Mouse (Mus musculus): Measurements from ENCODE around the gene Bcl9l. TPM values are rescaled to one million over a fixed set of nuclear protein-coding genes. Genes with fewer than 3 reads are reported as not detected.

Gene Bcl9l
- polyA plus RNA-seq, 1 experiment from 2014 or later = 10.1 TPM

DNA sequence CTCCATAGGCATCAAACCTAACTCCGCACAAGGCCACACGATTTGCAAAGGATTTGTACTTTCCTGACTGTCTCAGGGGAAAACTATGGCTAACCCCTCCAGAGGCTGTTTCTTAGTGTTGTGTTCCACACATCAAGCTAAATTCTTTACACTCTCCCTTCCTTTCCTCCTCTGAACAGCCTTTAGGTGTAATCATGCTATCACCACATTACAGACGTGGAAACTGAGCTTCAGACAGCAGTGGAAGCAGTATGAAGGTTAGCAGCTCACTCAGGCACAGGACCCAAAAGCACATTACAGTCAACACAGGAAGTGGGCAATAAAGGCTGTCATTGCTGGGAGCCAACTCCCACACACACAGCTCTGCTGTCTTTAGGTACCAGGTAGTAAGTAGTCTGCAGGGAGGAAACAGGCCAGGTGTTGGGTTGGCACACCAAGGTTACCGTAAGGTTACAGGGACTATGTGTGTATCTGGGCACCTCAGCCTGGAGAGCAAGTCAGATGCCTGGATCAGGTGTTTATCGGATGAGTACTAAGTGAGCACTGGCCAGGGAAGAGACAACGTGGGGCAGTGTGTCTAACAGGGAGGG is 50.5 kb downstream of the Bcl9l start:
- no peak overlapping the region for H3K4me3 ChIP-seq (ENCODE audit: low read depth, low read length)
- ATAC-seq (ENCODE audit: low FRiP score) = no peak
- no peak overlapping the region for H3K4me2 ChIP-seq (replicated peaks; ENCODE audit: low read depth, low read length)
- no peaks in the 10 kb centered on the region for H3K36me3 ChIP-seq (ENCODE audit: control insufficient read depth, insufficient read depth, low read length)
- no peaks in the 10 kb centered on the region for H3K9me3 ChIP-seq (ENCODE audit: control insufficient read depth, low read length)
- DNase-seq (ENCODE audit: low spot score) = no peak
- no peak overlapping the region for H3K27ac ChIP-seq (ENCODE audit: low read depth, low read length)
- WGBS = 88% methylated on average over 6 of the region's 6 CpGs
- H3K9ac ChIP-seq (ENCODE audit: low read depth, low read length) = no peak overlapping the region
- no peaks in the 10 kb centered on the region for H3K4me1 ChIP-seq (replicated peaks; ENCODE audit: control insufficient read depth, insufficient read depth, low read length)
- no peaks in the 10 kb centered on the region for H3K27me3 ChIP-seq (ENCODE audit: control insufficient read depth, insufficient read depth, low read length)

GRCm38 (mm10) chr9:44537625-44538301 is 55.1 kb downstream of the Bcl9l start:
- Histone ChIP-seq H3K4me3 (ENCODE audit: low read depth, low read length) (no peak overlapping the region), H3K4me2 (replicated peaks; ENCODE audit: low read depth, low read length) (no peak overlapping the region), H3K27me3 (ENCODE audit: control insufficient read depth, insufficient read depth, low read length) (no peaks in the 10 kb centered on the region), H3K27ac (ENCODE audit: low read depth, low read length) (no peak overlapping the region), H3K4me1 (replicated peaks; ENCODE audit: control insufficient read depth, insufficient read depth, low read length) (no peaks in the 10 kb centered on the region), H3K36me3 (ENCODE audit: control insufficient read depth, insufficient read depth, low read length) (no peaks in the 10 kb centered on the region), H3K9ac (ENCODE audit: low read depth, low read length) (no peak overlapping the region), H3K9me3 (ENCODE audit: control insufficient read depth, low read length) (no peaks in the 10 kb centered on the region)
- ATAC-seq (ENCODE audit: low FRiP score) = no peak
- 69% methylated on average over 19 of the region's 19 CpGs for WGBS
- DNase-seq (ENCODE audit: low spot score) = no peak

DNA sequence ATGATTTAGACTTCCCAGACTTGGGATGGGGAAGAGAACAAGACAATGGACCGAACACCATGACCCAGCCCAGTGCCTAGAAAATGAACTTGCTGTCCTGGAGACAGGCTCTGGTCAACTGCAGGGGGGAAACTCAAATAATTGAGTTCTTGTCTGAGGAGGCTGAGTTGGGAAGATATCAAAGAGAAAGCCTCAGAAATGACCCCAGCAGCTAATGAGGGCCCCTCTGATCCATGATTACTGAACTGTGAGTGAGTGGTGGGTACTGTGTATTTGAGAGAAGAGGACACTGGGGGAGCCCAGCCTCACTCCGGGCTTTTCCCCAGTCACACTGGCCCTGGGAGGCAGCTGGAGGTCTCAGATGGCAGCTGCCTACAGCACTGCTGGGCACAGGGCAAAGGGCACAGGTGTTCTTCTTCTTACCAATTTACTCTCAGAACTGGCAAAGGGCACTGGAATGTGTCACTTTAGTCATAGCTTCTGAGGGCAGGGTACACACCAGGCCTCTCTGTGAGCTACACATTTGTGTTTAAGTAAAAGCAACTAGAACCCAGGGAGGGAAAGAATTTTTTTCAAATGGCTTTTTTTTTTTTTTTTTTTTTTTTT is 57.3 kb downstream of the Bcl9l start:
- no peak overlapping the region for H3K27ac ChIP-seq (ENCODE audit: low read depth, low read length)
- no peak overlapping the region for H3K4me2 ChIP-seq (replicated peaks; ENCODE audit: low read depth, low read length)
- H3K4me1 ChIP-seq (replicated peaks; ENCODE audit: control insufficient read depth, insufficient read depth, low read length) = no peaks in the 10 kb centered on the region
- no peaks in the 10 kb centered on the region for H3K36me3 ChIP-seq (ENCODE audit: control insufficient read depth, insufficient read depth, low read length)
- ATAC-seq (ENCODE audit: low FRiP score) = no peak
- no peaks in the 10 kb centered on the region for H3K27me3 ChIP-seq (ENCODE audit: control insufficient read depth, insufficient read depth, low read length)
- 64% methylated on average over 2 of the region's 2 CpGs for WGBS
- H3K9ac ChIP-seq (ENCODE audit: low read depth, low read length) = no peak overlapping the region
- no peak for DNase-seq (ENCODE audit: low spot score)
- H3K4me3 ChIP-seq (ENCODE audit: low read depth, low read length) = no peak overlapping the region
- H3K9me3 ChIP-seq (ENCODE audit: control insufficient read depth, low read length) = no peaks in the 10 kb centered on the region

DNA sequence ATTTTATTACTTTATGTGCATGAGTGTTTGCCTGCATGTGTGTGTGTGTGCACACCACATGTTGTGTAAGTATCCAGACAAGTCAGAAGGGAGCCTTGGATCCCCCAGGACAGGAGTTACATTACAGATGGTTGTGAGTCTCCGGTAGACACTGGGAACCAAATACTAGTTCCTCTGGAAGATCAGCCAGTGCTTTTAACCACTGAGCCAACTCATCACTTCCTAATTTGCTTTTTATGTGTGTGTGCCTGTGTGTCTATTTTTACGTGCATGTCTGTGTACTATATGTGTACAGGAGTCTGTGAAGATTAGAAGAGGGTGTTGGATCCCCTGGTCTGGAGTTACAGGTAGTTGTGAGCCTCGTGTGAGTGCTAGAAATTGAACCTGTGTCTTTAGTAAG is 58.1 kb downstream of the Bcl9l start:
- ATAC-seq (ENCODE audit: low FRiP score) = no peak
- DNase-seq (ENCODE audit: low spot score) = no peak
- WGBS = 92% methylated on average over 3 of the region's 3 CpGs
- Histone ChIP-seq H3K27ac (ENCODE audit: low read depth, low read length) (no peak overlapping the region), H3K36me3 (ENCODE audit: control insufficient read depth, insufficient read depth, low read length) (no peaks in the 10 kb centered on the region), H3K4me2 (replicated peaks; ENCODE audit: low read depth, low read length) (no peak overlapping the region), H3K27me3 (ENCODE audit: control insufficient read depth, insufficient read depth, low read length) (no peaks in the 10 kb centered on the region), H3K9me3 (ENCODE audit: control insufficient read depth, low read length) (no peaks in the 10 kb centered on the region), H3K4me3 (ENCODE audit: low read depth, low read length) (no peak overlapping the region), H3K9ac (ENCODE audit: low read depth, low read length) (no peak overlapping the region), H3K4me1 (replicated peaks; ENCODE audit: control insufficient read depth, insufficient read depth, low read length) (no peaks in the 10 kb centered on the region)

DNA sequence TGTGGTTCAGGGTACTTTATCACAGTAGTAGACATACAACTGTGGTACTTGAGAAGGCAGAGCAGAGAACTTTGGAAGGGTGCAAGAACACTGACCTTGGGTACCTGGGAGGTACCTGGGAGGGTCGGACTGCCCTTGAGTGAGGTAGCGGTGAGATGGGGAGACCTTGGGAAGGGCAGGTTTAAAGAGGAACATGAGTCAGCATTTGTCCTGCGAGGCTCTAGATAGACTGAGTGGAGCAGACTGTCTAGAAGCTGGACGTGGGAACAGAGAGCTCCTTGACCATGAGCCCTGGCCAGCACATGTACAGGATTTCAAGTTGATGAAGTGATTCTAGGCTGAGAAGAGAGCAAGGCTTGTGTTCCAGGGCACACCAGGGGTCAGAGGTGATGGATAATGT is 59.7 kb downstream of the Bcl9l start:
- Histone ChIP-seq H3K36me3 (ENCODE audit: control insufficient read depth, insufficient read depth, low read length) (no peaks in the 10 kb centered on the region), H3K9me3 (ENCODE audit: control insufficient read depth, low read length) (no peaks in the 10 kb centered on the region)
- 83% methylated on average over 4 of the region's 4 CpGs for WGBS

GRCm38 (mm10) chr9:44544986-44545385 is 62.4 kb downstream of the Bcl9l start:
- no peaks in the 10 kb centered on the region for H3K9me3 ChIP-seq (ENCODE audit: control insufficient read depth, low read length)
- no peaks in the 10 kb centered on the region for H3K36me3 ChIP-seq (ENCODE audit: control insufficient read depth, insufficient read depth, low read length)
- DNase-seq (ENCODE audit: low spot score) = no peak
- WGBS = 91% methylated on average over 3 of the region's 3 CpGs
- no peaks in the 10 kb centered on the region for H3K4me1 ChIP-seq (replicated peaks; ENCODE audit: control insufficient read depth, insufficient read depth, low read length)
- H3K9ac ChIP-seq (ENCODE audit: low read depth, low read length) = no peak overlapping the region
- H3K27ac ChIP-seq (ENCODE audit: low read depth, low read length) = no peak overlapping the region
- no peaks in the 10 kb centered on the region for H3K27me3 ChIP-seq (ENCODE audit: control insufficient read depth, insufficient read depth, low read length)
- no peak for ATAC-seq (ENCODE audit: low FRiP score)
- no peak overlapping the region for H3K4me3 ChIP-seq (ENCODE audit: low read depth, low read length)
- no peak overlapping the region for H3K4me2 ChIP-seq (replicated peaks; ENCODE audit: low read depth, low read length)

More for the DNA sequence above, 59.7 kb downstream of the Bcl9l start:
- no peak for DNase-seq (ENCODE audit: low spot score)
- no peak overlapping the region for H3K9ac ChIP-seq (ENCODE audit: low read depth, low read length)
- H3K4me2 ChIP-seq (replicated peaks; ENCODE audit: low read depth, low read length) = no peak overlapping the region
- no peak for ATAC-seq (ENCODE audit: low FRiP score)
- no peaks in the 10 kb centered on the region for H3K27me3 ChIP-seq (ENCODE audit: control insufficient read depth, insufficient read depth, low read length)
- H3K4me1 ChIP-seq (replicated peaks; ENCODE audit: control insufficient read depth, insufficient read depth, low read length) = no peaks in the 10 kb centered on the region
- H3K4me3 ChIP-seq (ENCODE audit: low read depth, low read length) = no peak overlapping the region
- no peak overlapping the region for H3K27ac ChIP-seq (ENCODE audit: low read depth, low read length)

DNA sequence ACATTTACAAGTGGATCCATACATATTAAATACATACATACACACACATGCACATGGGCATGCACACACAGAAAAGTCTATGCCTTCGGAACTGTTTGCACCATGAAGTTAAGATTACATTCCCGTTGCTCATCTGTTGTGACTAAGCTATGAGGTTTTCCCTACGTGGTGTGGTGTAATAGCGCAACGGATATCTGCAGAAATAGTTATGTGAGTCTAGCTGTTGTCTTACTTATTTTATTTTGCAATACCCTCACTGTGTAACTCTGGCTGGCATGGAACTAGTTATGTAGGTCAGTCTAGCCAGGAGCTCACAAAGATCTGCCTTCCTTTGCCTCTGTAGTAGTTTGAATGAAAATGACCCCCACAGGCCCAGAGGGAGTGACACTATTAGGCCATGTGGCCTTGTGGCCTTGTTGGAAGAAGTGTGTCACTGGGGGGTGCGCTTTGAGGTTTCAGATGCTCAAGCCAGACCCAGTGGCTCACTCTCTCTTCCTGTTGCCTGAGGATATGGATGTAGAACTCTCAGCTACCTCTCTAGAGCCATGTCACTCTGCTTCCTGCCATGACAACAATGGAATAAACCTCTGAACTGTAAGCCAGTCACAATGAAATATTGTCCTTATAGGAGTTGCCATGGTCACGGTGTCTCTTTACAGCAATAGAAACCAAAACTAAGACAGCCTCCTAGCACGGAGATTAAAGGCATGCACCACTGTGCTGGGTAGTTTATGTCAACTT is 66.0 kb downstream of the Bcl9l start:
- ATAC-seq (ENCODE audit: low FRiP score) (no peak), DNase-seq (ENCODE audit: low spot score) (no peak)
- Histone ChIP-seq H3K4me1 (replicated peaks; ENCODE audit: control insufficient read depth, insufficient read depth, low read length) (no peaks in the 10 kb centered on the region), H3K4me3 (ENCODE audit: low read depth, low read length) (no peak overlapping the region), H3K27ac (ENCODE audit: low read depth, low read length) (no peak overlapping the region), H3K9me3 (ENCODE audit: control insufficient read depth, low read length) (no peaks in the 10 kb centered on the region), H3K4me2 (replicated peaks; ENCODE audit: low read depth, low read length) (no peak overlapping the region), H3K9ac (ENCODE audit: low read depth, low read length) (no peak overlapping the region), H3K36me3 (ENCODE audit: control insufficient read depth, insufficient read depth, low read length) (no peaks in the 10 kb centered on the region), H3K27me3 (ENCODE audit: control insufficient read depth, insufficient read depth, low read length) (no peaks in the 10 kb centered on the region)
- 95% methylated on average over 8 of the region's 8 CpGs for WGBS

DNA sequence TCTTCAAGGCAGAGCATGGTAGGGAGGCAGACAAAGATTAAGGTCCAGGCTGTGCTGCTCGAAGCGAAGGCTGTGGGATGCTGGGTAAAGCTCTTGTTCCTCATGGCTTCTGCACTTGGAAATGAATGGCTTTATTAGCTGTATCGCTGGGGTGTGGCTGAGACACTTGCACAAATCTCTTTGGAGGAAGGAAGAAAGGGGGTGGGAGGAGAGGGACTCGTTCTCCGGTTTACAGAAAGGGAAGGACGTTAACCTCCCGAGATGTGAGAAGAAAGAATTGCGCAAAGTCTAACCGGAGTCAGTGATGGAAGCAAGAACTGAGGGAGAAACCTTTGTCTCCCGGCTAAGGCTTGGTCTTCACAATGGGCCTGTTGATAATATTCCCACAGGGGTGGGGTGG is 68.5 kb downstream of the Bcl9l start:
- H3K36me3 ChIP-seq (ENCODE audit: control insufficient read depth, insufficient read depth, low read length) = no peaks in the 10 kb centered on the region
- H3K4me2 ChIP-seq (replicated peaks; ENCODE audit: low read depth, low read length) = no peak overlapping the region
- no peak overlapping the region for H3K4me3 ChIP-seq (ENCODE audit: low read depth, low read length)
- DNase-seq (ENCODE audit: low spot score) = no peak
- no peak for ATAC-seq (ENCODE audit: low FRiP score)
- no peak overlapping the region for H3K27ac ChIP-seq (ENCODE audit: low read depth, low read length)
- no peak overlapping the region for H3K9ac ChIP-seq (ENCODE audit: low read depth, low read length)
- no peaks in the 10 kb centered on the region for H3K27me3 ChIP-seq (ENCODE audit: control insufficient read depth, insufficient read depth, low read length)
- H3K9me3 ChIP-seq (ENCODE audit: control insufficient read depth, low read length) = no peaks in the 10 kb centered on the region
- WGBS = 93% methylated on average over 10 of the region's 10 CpGs
- no peaks in the 10 kb centered on the region for H3K4me1 ChIP-seq (replicated peaks; ENCODE audit: control insufficient read depth, insufficient read depth, low read length)
